8 mouse cellular contexts compared by ENCODE assay signal in genomic region chr4:43630030-43630581, GRCm38 (mm10). TPM values are rescaled to one million over a fixed set of nuclear protein-coding genes. Genes with fewer than 3 reads are reported as not detected.
DNase-seq lines count a peak whose midpoint lies in the region; ATAC-seq and TF ChIP-seq lines count a peak whose summit lies in the region.

No protein-coding gene starts in this region.

- WGBS in hindbrain, embryonic 14.5 days: 1% methylated on average over 5 of the region's 5 CpGs

- H3K9me3 ChIP-seq in hindbrain, embryonic 14.5 days (ENCODE audit: control insufficient read depth, low read length): peaks cover 6% of the 10 kb centered on the region; the same call in 1 of the 2 replicates

- DNase-seq in Patski (ENCODE audit: low read depth, low spot score): peak; percentile 59
- DNase-seq in cerebellum, postnatal 14 days: peak; percentile 91 to 94
- DNase-seq in frontal cortex, postnatal 36 days (ENCODE audit: low spot score in 2 of 2): peak; percentile 75 to 94
- peak; percentile 93 for DNase-seq in hindbrain, embryonic 14.5 days (ENCODE audit: low spot score)
- DNase-seq in layer of hippocampus, postnatal 25 days (ENCODE audit: extremely low spot score in 1 of 2, low spot score in 1 of 2): peak; percentile 63 to 72
- peak; percentile 85 for DNase-seq in lung, postnatal 14 days
- peak; percentile 92 for DNase-seq in retina, embryonic 14.5 days (ENCODE audit: low spot score)
- peak; percentile 82 for DNase-seq in urinary bladder, postnatal 14 days (ENCODE audit: low spot score)

- peak overlapping the region; percentile 97 for H3K4me2 ChIP-seq in hindbrain, embryonic 14.5 days (replicated peaks)

- POLR2A ChIA-PET in Patski (lab: Charles Lee): interaction anchor here (1.0 to 1.3 kb wide), 2 partner anchors 23 to 37 kb away, joined by 3 to 4 read pairs; no protein-coding TSS in a partner anchor

- peak; percentile 49 for ATAC-seq in Patski
- peak; percentile 67 for ATAC-seq in hindbrain, embryonic 14.5 days (ENCODE audit: low FRiP score)

- no peaks in the 10 kb centered on the region for H3K36me3 ChIP-seq in hindbrain, embryonic 14.5 days (replicated peaks; ENCODE audit: control insufficient read depth, insufficient read depth)

- H3K27ac ChIP-seq in hindbrain, embryonic 14.5 days: peak overlapping the region; percentile 90

- CTCF ChIA-PET in Patski (lab: Charles Lee): interaction anchor here (0.7 to 1.8 kb wide), 21 partner anchors 11 to 203 kb away, joined by 3 to 15 read pairs (median 4); partner anchors contain the start of genes Creb3, Hint2, Olfr71 and Tln1

- in situ Hi-C loops in Patski (cut with MboI; ENCODE audit: low pct_unique_long_range_greater_than_20kb): loop anchor here (5.0 kb wide), 1 partner anchor 77 kb away; no protein-coding TSS in a partner anchor

- no peaks in the 10 kb centered on the region for H3K27me3 ChIP-seq in Patski
- no peaks in the 10 kb centered on the region for H3K27me3 ChIP-seq in hindbrain, embryonic 14.5 days (ENCODE audit: control insufficient read depth, insufficient read depth, low read length)

- peak overlapping the region; percentile 94; the same call in 1 of the 2 replicates for H3K9ac ChIP-seq in hindbrain, embryonic 14.5 days

- TF ChIP-seq CTCF in Patski (IDR thresholded peaks at IDR 0.05): no peak

- no peak overlapping the region for H3K4me3 ChIP-seq in hindbrain, embryonic 14.5 days (replicated peaks; ENCODE audit: low read length)

- H3K4me1 ChIP-seq in hindbrain, embryonic 14.5 days (replicated peaks; ENCODE audit: control insufficient read depth, insufficient read depth, low read length): peaks cover 40% of the 10 kb centered on the region

RNA-seq across cellular contexts. Expression of gene Npr2, which starts 1.6 kb away (rescaled TPM):
- 47.2 TPM for polyA plus RNA-seq in Patski (2021)
- polyA plus RNA-seq in hindbrain, embryonic 14.5 days (2014; fragmentation: Nextera tagmentation; extraction: Ambion mirVana): 13.3 and 14.2 TPM in 2 replicates
- total RNA-seq in layer of hippocampus, postnatal 25 days (2021): 10 to 100 TPM; 44.3 to 58.4 TPM

RNA-seq across cellular contexts. Expression of gene Spag8, which starts 23.3 kb away (rescaled TPM):
- polyA plus RNA-seq in Patski (2021): 0.50 TPM
- 5.5 and 9.3 TPM in 2 replicates for polyA plus RNA-seq in hindbrain, embryonic 14.5 days (2014; fragmentation: Nextera tagmentation; extraction: Ambion mirVana)
- total RNA-seq in layer of hippocampus, postnatal 25 days (2021): 1 to 10 TPM; 1.4 to 1.5 TPM

RNA-seq across cellular contexts. Expression of gene Hint2, which starts 26.2 kb away (rescaled TPM):
- 69.0 TPM for polyA plus RNA-seq in Patski (2021)
- 70.1 and 77.0 TPM in 2 replicates for polyA plus RNA-seq in hindbrain, embryonic 14.5 days (2014; fragmentation: Nextera tagmentation; extraction: Ambion mirVana)
- total RNA-seq in layer of hippocampus, postnatal 25 days (2021): 10 to 100 TPM; 36.6 to 38.8 TPM

RNA-seq across cellular contexts. Expression of gene Tmem8b, which starts 38.7 kb away (rescaled TPM):
- polyA plus RNA-seq in Patski (2021): 4.8 TPM
- 8.7 and 10.5 TPM in 2 replicates for polyA plus RNA-seq in hindbrain, embryonic 14.5 days (2014; fragmentation: Nextera tagmentation; extraction: Ambion mirVana)
- 10 to 100 TPM; 66.5 to 70.9 TPM for total RNA-seq in layer of hippocampus, postnatal 25 days (2021)

RNA-seq across cellular contexts. Expression of gene Fam221b, which starts 38.8 kb away (rescaled TPM):
- 0.59 TPM for polyA plus RNA-seq in Patski (2021)
- polyA plus RNA-seq in hindbrain, embryonic 14.5 days (2014; fragmentation: Nextera tagmentation; extraction: Ambion mirVana): 1.9 and 2.2 TPM in 2 replicates
- total RNA-seq in layer of hippocampus, postnatal 25 days (2021): 1 to 10 TPM; 1.2 to 1.3 TPM
